Mouse (Mus musculus): ENCODE data around the gene Majin.

Majin gene

GRCm38 (mm10) chr19:6184131-6184530 is at the start of gene Majin:
Gene Majin, plus strand, starts transcription at chr19:6184388.
- no peak for DNase-seq

DNA sequence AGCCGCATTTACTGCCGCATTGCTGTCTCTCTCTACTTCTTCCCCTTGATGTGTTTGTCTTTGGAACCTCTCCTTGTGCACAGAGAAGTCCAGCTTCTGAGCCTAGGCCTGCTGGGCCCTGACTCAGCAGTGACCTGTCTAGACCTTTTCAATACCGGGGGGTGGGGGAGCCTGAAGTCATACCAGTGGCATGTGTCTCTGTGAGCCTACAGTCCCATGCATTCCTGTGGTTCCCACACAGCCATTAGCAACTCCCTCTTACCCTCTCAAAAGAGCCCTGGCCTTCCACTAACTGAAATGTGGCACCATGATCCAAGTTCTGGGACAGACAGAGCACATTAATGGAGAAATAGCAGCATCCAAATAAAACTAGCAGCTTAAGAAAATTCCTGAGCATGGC is 47.8 kb upstream of the Majin start:
- no peak for DNase-seq

DNA sequence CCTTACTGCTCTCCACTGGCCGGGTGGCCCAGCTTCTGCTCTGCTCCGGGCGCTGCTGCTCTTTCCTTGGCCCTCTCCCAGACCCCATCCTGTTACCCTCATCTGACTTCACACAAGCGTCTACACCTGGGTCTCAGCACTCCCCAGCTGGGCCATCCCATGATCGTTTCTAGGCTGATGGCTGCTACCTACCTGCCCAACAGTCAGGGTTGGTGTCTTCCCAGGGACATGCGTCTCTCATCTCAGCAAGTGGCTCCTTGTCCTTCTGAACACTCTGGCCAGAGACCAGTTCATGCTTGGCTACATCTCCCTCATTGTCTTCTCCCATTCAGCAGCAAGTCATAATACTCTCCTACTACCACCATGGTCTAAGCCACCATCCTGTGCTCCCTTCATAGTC is 44.5 kb upstream of the Majin start:
- DNase-seq = no peak

- DNase-seq = no peak
These were observed 43.9 kb upstream of the Majin start for GRCm38 (mm10) chr19:6140374-6140677.

- peak; percentile 92 to 93 for DNase-seq
These were observed 43.4 kb upstream of the Majin start, which contains the start of gene Batf2 for GRCm38 (mm10) chr19:6140678-6141393. Gene Batf2, plus strand, starts transcription at chr19:6140983.

DNA sequence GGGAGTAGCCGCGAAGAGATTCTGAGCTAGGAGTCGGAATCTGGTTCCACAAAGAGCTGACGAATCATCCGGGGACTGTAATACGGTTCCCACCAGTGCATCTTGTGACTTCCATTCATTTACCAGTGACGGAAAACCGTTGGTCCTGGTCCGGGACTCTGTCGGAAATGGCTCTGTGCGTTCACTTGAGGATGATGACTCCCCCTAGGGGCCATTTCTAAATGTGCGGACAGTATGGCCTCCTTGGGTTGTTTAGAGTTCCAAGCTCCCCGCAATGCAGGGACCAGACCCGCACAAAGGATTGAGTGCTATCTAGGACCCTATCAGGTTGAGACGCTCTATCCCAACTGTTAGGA is 42.8 kb upstream of the Majin start, which contains the start of gene Arl2:
Gene Arl2 (minus strand): TSS at position 155 of the 356 bp plus-strand sequence.
- DNase-seq = peak; percentile 80 to 86

DNA sequence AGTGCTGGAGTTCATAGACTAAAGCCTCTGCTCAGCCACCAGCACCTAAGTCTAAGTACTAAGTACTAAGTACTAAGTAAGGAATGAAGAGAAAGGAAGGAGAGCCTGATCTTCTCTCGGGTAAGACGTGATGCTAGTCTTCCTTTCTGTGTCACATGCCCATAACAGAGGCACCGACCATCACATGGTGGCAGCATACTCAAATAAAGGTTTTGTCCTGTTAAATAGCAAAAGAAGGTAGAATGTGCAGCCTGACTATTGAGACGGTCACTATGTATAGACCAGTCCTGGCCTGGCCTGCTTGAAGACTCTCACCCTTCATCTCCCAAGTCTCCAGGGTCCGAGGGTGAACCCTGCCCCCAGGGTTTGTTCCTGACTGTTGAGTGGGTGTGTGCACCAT is 39.3 kb upstream of the Majin start:
- no peak for DNase-seq

- DNase-seq = no peak
These were observed 29.0 kb upstream of the Majin start for GRCm38 (mm10) chr19:6155174-6155573.

- DNase-seq = no peak
These were observed 27.8 kb upstream of the Majin start for GRCm38 (mm10) chr19:6156372-6156771.

GRCm38 (mm10) chr19:6157220-6157619 is 27.0 kb upstream of the Majin start:
- peak; percentile 36 to 54 for DNase-seq

DNA sequence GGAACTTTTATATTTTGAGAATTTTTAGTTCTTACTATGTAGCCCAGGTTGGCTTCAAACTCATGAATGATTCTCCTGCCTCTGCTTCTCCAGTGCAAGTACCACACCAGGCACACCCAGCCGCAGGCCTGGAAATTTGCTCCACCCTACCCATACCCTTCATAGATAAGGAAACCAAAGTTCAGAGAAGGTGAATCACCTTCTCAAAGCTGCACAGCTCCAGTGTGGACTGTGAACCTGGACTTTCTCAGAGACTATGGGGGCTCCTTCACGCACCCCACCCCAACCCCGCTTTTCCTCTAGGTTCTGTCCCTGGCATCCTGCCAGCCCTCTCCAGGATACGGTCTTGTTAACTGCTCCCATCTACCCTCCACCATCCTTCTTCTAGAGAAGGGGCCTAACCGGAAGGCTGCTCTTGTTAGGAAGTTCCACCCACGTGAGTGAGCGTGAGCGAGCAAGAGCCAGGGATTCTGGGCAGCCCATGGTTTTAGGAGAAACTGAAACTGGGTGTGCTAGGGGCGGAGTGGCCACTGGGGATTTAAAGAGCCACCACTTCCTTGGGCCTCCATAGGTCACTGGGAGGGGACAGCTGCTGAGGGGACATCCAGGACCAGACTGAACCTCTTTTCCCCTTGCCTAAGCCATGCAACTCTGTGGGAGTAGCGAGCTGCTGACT is 20.2 kb upstream of the Majin start:
- no peak for DNase-seq

GRCm38 (mm10) chr19:6166750-6167149 is 17.4 kb upstream of the Majin start:
- no peak for DNase-seq

GRCm38 (mm10) chr19:6171215-6171614 is 13.0 kb upstream of the Majin start:
- DNase-seq = no peak

DNA sequence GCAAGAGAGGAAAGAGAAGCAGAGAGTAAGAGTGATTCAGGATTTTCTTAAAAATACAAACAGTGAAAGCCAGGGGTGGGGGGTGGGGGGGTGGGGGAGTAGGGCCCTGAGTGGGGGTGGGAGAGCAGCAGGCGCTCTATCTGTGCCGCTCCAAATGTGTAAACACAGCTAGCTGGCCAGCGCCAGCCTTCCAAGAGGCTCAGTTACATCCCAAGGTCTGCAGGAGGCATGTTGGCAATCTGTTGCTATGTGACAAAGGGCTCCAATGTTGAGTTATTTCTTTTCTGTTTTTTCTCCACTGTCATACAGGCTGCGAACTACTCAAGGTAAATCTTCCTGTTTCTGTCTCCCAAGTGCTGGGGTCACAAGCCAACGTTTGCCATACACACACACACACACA is 9.4 kb upstream of the Majin start:
- no peak for DNase-seq

- no peak for DNase-seq
These were observed 5.4 kb upstream of the Majin start for GRCm38 (mm10) chr19:6178775-6179174.

DNA sequence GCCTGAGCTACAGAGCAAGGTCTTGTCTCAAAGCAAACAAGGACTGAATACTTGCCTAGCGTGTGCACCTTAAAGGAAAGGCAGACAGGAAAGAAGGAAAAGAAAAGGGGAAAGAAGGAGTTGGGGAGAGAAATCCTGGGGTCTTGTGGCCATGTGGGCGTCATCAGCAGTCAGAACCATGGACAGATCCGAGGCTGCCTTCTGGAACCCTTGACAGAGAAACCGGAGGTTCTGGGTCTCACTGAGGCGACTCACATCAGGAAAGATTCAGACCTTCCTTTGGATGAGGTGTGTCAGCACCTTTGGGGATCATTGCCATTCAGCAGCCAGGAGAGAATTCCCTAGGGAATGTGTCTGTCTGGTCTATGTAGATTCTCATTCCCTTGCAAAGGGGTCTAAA is 2.6 kb upstream of the Majin start:
- peak; percentile 8 to 10 for DNase-seq

DNA sequence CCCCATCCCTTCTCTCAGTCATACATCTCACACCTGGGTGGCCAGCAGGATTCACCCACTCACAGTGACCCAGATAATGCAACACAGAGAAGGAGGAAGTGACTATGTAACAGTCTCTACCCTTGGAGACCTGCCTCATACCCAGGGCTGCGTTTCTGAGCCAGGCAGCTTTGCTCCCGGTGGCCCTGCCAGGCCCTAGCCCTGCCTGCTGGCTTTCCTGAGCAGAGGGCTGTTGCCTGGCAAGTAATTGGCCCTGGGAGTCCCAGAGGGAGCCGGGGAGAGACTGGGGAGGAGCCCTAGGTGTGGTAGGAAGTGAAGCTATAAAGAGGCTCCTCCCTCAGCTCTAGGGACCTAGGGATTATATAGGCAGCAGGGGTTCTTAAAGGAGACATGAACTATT is 1.7 kb upstream of the Majin start:
- peak; percentile 3 to 4 for DNase-seq

DNA sequence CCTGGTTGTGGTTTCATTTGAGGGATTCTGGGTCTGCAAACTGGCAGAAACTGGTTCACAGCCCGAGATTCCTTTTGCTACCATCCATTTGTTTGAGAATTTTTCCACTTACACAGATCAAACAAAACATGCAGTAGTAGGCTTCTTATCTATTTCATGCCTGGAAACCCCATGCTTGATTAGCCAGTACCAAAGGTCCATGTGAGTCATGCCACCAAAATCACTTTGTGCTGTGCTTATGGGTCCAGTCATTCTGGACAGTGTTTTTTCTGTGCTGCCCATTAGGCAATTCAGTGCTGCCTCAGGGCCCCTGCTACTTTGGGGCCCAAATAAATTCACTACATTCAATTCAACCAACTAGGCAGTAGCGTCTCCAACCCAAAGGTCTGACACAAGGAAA is 20.1 kb downstream of the Majin start:
- DNase-seq = no peak

GRCm38 (mm10) chr19:6206716-6207115 is 22.5 kb downstream of the Majin start:
- no peak for DNase-seq

- no peak for DNase-seq
These were observed 32.0 kb downstream of the Majin start for GRCm38 (mm10) chr19:6216046-6216705.

DNA sequence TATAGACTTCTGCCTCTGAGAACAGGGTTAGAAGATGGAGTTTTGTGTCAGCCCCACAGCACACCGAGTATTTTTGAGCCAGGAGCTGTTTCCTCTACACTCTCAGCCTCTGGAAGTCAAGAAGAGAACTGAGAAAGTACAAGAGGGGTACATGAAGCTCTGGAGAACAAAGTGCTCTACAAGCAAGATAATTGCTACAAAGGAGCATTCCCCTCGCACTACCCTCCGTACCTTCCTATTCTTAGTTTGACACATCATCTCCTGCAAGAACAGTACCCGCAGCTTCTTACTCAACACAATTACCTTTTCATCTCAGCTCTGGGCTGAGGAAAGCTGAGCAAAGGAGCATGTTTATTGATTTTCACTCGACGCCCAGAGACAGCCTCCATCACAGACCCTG is 34.4 kb downstream of the Majin start:
- DNase-seq = no peak

DNA sequence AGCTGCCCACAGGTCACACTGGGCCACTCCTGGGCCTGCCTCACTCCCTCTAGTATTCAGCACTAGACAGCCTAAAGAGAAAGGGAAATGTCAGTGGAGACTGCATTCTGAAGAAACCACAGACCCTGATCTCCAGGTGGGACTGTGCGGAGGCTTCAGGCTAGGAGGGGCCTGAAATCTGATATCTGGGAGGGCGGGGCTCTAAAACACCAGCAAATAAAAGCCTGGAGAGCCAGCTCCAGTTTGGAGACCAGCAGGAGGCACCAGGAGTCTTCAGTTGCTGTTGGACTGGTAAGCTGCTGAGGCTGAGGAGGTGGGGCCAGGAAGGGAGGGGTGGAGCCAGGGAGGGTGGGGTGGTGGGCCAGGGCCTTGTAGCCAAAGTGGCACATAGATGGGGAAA is 41.9 kb downstream of the Majin start, which contains the start of gene Gpha2:
Gene Gpha2 (plus strand): TSS at position 246 of the 400 bp plus-strand sequence.
- no peak for DNase-seq

GRCm38 (mm10) chr19:6226763-6227162 is 42.6 kb downstream of the Majin start:
- no peak for DNase-seq

DNA sequence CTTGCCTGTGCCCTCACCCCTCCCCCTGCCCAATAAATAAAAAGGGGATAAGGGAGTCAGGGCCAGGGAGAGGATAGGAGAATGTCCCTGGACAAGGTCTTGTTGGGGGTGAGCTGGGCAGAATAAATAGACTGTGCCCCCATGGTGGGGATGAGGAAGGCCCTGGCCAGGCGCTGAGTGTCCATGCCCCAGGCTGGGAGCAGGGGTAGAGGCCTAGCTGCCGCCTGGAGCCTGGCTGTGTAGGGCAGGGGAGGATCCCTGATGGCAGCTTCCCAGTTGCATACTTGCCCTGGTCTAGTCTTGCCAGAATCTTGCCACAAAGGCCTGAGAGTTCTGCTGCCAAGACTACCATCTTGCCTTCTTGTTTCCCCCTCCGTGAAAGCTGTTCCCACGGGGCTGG is 43.7 kb downstream of the Majin start:
- DNase-seq = no peak

Measured in B cell, adult 2 months (primary cell).